ENCODE assay signal across 8 mouse cellular contexts in the genomic region with DNA sequence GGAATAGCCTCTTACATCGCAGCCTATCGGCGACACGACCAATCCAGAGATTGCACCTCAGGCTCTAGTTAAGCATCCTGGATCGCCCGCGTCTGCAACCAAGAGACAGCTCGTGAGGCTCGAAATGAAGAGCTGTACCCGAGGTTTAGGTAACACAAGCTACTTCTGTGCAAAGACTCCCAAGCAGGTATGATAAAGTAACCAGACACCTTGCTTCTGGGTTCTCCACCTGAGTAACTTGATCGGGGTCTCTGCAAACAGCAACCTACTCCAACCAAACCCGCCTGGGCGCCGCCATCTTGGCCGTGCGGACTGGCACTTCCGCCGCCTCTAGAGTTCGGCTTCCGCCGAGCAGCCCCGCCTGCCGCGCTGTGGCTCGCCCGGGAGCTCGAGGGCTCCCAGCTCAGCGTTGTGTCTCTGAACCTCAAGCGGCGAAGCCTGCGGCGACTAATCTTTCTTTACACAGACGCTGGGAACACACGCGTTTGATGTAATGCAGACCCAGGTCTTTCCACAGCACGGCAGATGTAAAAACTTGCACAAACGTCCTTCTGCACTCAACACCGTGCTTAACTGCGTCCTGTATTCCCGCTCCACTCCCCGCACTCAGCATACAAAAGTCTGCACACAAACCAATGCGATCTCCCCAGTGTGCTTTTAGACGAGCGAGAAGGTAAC. TPM values are rescaled to one million over a fixed set of nuclear protein-coding genes. Genes with fewer than 3 reads are reported as not detected.
DNase-seq lines count a peak whose midpoint lies in the region; ATAC-seq and TF ChIP-seq lines count a peak whose summit lies in the region.

A gene (minus strand): TSS at position 332 of the 678 bp plus-strand sequence.

- peak within 1 kb of the TSS; percentile 69 for H3K9ac ChIP-seq in forebrain, embryonic 16.5 days (replicated peaks; ENCODE audit: low read depth, low read length)
- peak within 1 kb of the TSS; percentile 53 for H3K9ac ChIP-seq in lung, embryonic 15.5 days

- peak; percentile 55 for DNase-seq in MEL-GATA-1-ER (ENCODE audit: extremely low read depth, low read depth)
- DNase-seq in cerebellum, adult 18-20 months: peak; percentile 84 to 88
- DNase-seq in heart, postnatal 36 days: peak; percentile 82 to 86
- peak; percentile 83 to 89 for DNase-seq in layer of hippocampus, adult 18-20 months (ENCODE audit: low spot score in 2 of 2)
- DNase-seq in thymus, adult 2 months: peak; percentile 85

- no peaks in the 10 kb centered on the region for H3K9me3 ChIP-seq in forebrain, embryonic 16.5 days (ENCODE audit: control insufficient read depth, low read length)
- H3K9me3 ChIP-seq in lung, embryonic 15.5 days: no peaks in the 10 kb centered on the region

- H3K27ac ChIP-seq in forebrain, embryonic 16.5 days (ENCODE audit: low read length): peak within 1 kb of the TSS; percentile 85
- H3K27ac ChIP-seq in lung, embryonic 15.5 days: peak within 1 kb of the TSS; percentile 83
- H3K27ac ChIP-seq in olfactory bulb, adult 2 months (ENCODE audit: insufficient read depth, low read depth, low read length): peak within 1 kb of the TSS; percentile 68
- H3K27ac ChIP-seq in thymus, adult 2 months (ENCODE audit: control insufficient read depth, insufficient read depth, low read length): no peak within 1 kb of the TSS; the same call in 1 of the 2 replicates

- no peak for TF ChIP-seq CTCF in olfactory bulb, adult 2 months (IDR thresholded peaks at IDR 0.05; ENCODE audit: insufficient read depth, low read depth, low read length)
- TF ChIP-seq CTCF in thymus, adult 2 months (IDR thresholded peaks at IDR 0.05; ENCODE audit: borderline replicate concordance, control insufficient read depth, extremely low read depth, insufficient read depth, low read length, poor library complexity): 0 out of 2 replicates have a peak, but pooled peaks have one; percentile 39

- H3K4me1 ChIP-seq in forebrain, embryonic 16.5 days (replicated peaks; ENCODE audit: control insufficient read depth, insufficient read depth, low read length): peaks cover 12% of the 10 kb centered on the region
- H3K4me1 ChIP-seq in lung, embryonic 15.5 days: peaks cover 7% of the 10 kb centered on the region
- no peaks in the 10 kb centered on the region for H3K4me1 ChIP-seq in olfactory bulb, adult 2 months (ENCODE audit: control insufficient read depth, insufficient read depth, low read length)
- no peaks in the 10 kb centered on the region; the same call in 1 of the 2 replicates for H3K4me1 ChIP-seq in thymus, adult 2 months (replicated peaks; ENCODE audit: control insufficient read depth, insufficient read depth, low read length)

- peak within 1 kb of the TSS; percentile 73 for H3K4me3 ChIP-seq in forebrain, embryonic 16.5 days (replicated peaks; ENCODE audit: low read length)
- H3K4me3 ChIP-seq in lung, embryonic 15.5 days: peak within 1 kb of the TSS; percentile 68
- peak within 1 kb of the TSS; percentile 53 for H3K4me3 ChIP-seq in olfactory bulb, adult 2 months (ENCODE audit: insufficient read depth, low read depth, low read length)
- H3K4me3 ChIP-seq in thymus, adult 2 months (ENCODE audit: control insufficient read depth, insufficient read depth, low read length): peak within 1 kb of the TSS; percentile 57

- no peaks in the 10 kb centered on the region for H3K27me3 ChIP-seq in forebrain, embryonic 16.5 days (replicated peaks; ENCODE audit: control insufficient read depth, insufficient read depth, low read length)
- no peaks in the 10 kb centered on the region for H3K27me3 ChIP-seq in lung, embryonic 15.5 days
- H3K27me3 ChIP-seq in thymus, adult 2 months (ENCODE audit: control insufficient read depth, insufficient read depth, low read length): no peaks in the 10 kb centered on the region

- TF ChIP-seq POLR2A in olfactory bulb, adult 2 months (IDR thresholded peaks at IDR 0.05; ENCODE audit: insufficient read depth, low read depth, low read length): peak; percentile 94
- peak; percentile 88 for TF ChIP-seq POLR2A in thymus, adult 2 months (IDR thresholded peaks at IDR 0.05; ENCODE audit: control insufficient read depth, extremely low read depth, insufficient read depth, low read length, poor library complexity)

- H3K36me3 ChIP-seq in forebrain, embryonic 16.5 days (ENCODE audit: control insufficient read depth, insufficient read depth): peaks cover 2% of the 10 kb centered on the region; the same call in 1 of the 2 replicates
- H3K36me3 ChIP-seq in lung, embryonic 15.5 days: peaks cover 9% of the 10 kb centered on the region
- H3K36me3 ChIP-seq in thymus, adult 2 months (ENCODE audit: control insufficient read depth, insufficient read depth, low read length): peaks cover 8% of the 10 kb centered on the region

- WGBS in forebrain, embryonic 16.5 days: under 1% methylated on average over 44 of the region's 44 CpGs
- under 1% methylated on average over 44 of the region's 44 CpGs for WGBS in lung, embryonic 15.5 days
- under 1% methylated on average over 44 of the region's 44 CpGs for WGBS in olfactory bulb, adult 2 months
- under 1% methylated on average over 44 of the region's 44 CpGs for WGBS in thymus, adult 2 months

- peak within 1 kb of the TSS; percentile 63 for H3K4me2 ChIP-seq in forebrain, embryonic 16.5 days (ENCODE audit: low read length)
- peak within 1 kb of the TSS; percentile 63 for H3K4me2 ChIP-seq in lung, embryonic 15.5 days

- ATAC-seq in forebrain, embryonic 16.5 days: peak; percentile 99
- peak; percentile 95 for ATAC-seq in lung, embryonic 15.5 days (ENCODE audit: borderline replicate concordance, extremely low read depth, low FRiP score, low TSS enrichment)

- intact Hi-C loops in heart, postnatal 36 days (cut with DNase I): loop anchor here (5.0 kb wide), 2 partner anchors 110 to 225 kb away; a partner anchor contains a TSS

RNA-seq across cellular contexts. Expression of the gene that starts here (rescaled TPM):
- 19.9 and 20.5 TPM in 2 replicates for polyA plus RNA-seq in forebrain, embryonic 16.5 days (2015; fragmentation: Nextera tagmentation; extraction: Ambion mirVana)
- total RNA-seq in heart, postnatal 36 days (2021): 10 to 100 TPM; 13.2 to 13.4 TPM
- total RNA-seq in layer of hippocampus, adult 18-20 months (2021): 10 to 100 TPM; 17.7 to 19.2 TPM
- polyA plus RNA-seq in lung, embryonic 15.5 days (2015; fragmentation: Nextera tagmentation; extraction: Ambion mirVana): 30.4 and 31.7 TPM in 2 replicates
- polyA plus RNA-seq in olfactory bulb, adult 2 months (2012; ENCODE audit: insufficient read depth, insufficient read length, low replicate concordance, missing spikeins): not detected in 2 replicates
- polyA plus RNA-seq in thymus, adult 2 months (2012; rRNA removed): 54.6 and 64.4 TPM in 2 replicates

Comparison
In these comparisons a context has a peak if more than half of its experiments do, and no peak if none do; other contexts are left out.
1. RNA of the gene that starts here (polyA plus RNA-seq): 54.6 to 64.4 TPM in thymus, adult 2 months, 30.4 to 31.7 TPM in lung, embryonic 15.5 days and 19.9 to 20.5 TPM in forebrain, embryonic 16.5 days; not detected in olfactory bulb, adult 2 months; every median in the first group is over 10 times any median in the second.
2. Peak in every context shown above with its lines, with median percentiles within 50 percentile points of each other: DNase-seq and H3K4me3 ChIP-seq.